Mouse (Mus musculus) MEL (cell line): ENCODE measurements around the gene Armh1. TPM values are rescaled to one million over a fixed set of nuclear protein-coding genes. Genes with fewer than 3 reads are reported as not detected.

Experiments
- DNase-seq: peaks from one replicate; pipeline ENCODE4 v3.0.0; 2011; ENCODE audit warnings: low read depth, low spot score
- H3K27ac ChIP-seq: 2 replicates; pipeline ENCODE4 v1.5.1; 2012; ENCODE audit warnings: low read depth, mild to moderate bottlenecking, control low read depth, low read length, moderate library complexity; ENCODE audit not compliant: control insufficient read depth
- H3K27me3 ChIP-seq, 2 experiments: fragments of 150-350 bp in 1 of 2; sonication (generic) in 1 of 2; 2 replicates each; pipeline ENCODE4 v1.6.1; 2012; ENCODE audit warnings: low read length in 2 of 2, mild to moderate bottlenecking in 2 of 2, improper control_type of control experiment in 1 of 2, moderate library complexity in 1 of 2; ENCODE audit not compliant: insufficient read depth in 2 of 2, control insufficient read depth in 1 of 2
- H3K36me3 ChIP-seq, 2 experiments: 2 replicates each; pipeline ENCODE4 v1.6.1; 2012 to 2014; ENCODE audit warnings: low read length in 2 of 2, improper control_type of control experiment in 1 of 2, inconsistent platforms in 1 of 2, mild to moderate bottlenecking in 1 of 2; ENCODE audit not compliant: insufficient read depth in 2 of 2, control insufficient read depth in 1 of 2
- H3K4me1 ChIP-seq, 2 experiments: fragments of 150-350 bp in 1 of 2; sonication (generic) in 1 of 2; 2 replicates each; pipeline ENCODE4 v1.6.1; 2012; ENCODE audit warnings: low read length in 2 of 2, improper control_type of control experiment in 1 of 2, mild to moderate bottlenecking in 1 of 2; ENCODE audit not compliant: insufficient read depth in 2 of 2, control insufficient read depth in 1 of 2
- H3K4me3 ChIP-seq, 2 experiments: fragments of 150-350 bp in 1 of 2; sonication (generic) in 1 of 2; 2 replicates each; pipeline ENCODE4 v1.5.1; 2012; ENCODE audit warnings: low read depth in 2 of 2, low read length in 2 of 2, mild to moderate bottlenecking in 2 of 2, moderate library complexity in 2 of 2, control low read depth in 1 of 2, improper control_type of control experiment in 1 of 2; ENCODE audit not compliant: control insufficient read depth in 1 of 2, insufficient read depth in 1 of 2
- H3K79me2 ChIP-seq: 2 replicates; pipeline ENCODE4 v1.6.1; 2012; ENCODE audit warnings: mild to moderate bottlenecking, low read length, moderate library complexity; ENCODE audit not compliant: control insufficient read depth, poor library complexity, insufficient read depth
- H3K9ac ChIP-seq: 2 replicates; pipeline ENCODE4 v1.6.1; 2012; ENCODE audit warnings: low read depth, mild to moderate bottlenecking, control low read depth, low read length, moderate library complexity; ENCODE audit not compliant: control insufficient read depth, poor library complexity, severe bottlenecking
- H3K9me3 ChIP-seq: fragments of 150-350 bp; sonication (generic); replicated peaks from 2 replicates; pipeline ENCODE4 v1.6.1; 2012; ENCODE audit warnings: mild to moderate bottlenecking, low read length, improper control_type of control experiment, moderate library complexity; ENCODE audit not compliant: insufficient read depth
- BHLHE40 ChIP-seq: IDR thresholded peaks from 2 replicates; pipeline ENCODE4 v1.6.1; 2012; ENCODE audit warnings: low read depth, mild to moderate bottlenecking, inconsistent platforms, low read length, improper control_type of control experiment, borderline replicate concordance
- CHD1 ChIP-seq: IDR thresholded peaks from 2 replicates; pipeline ENCODE4 v1.6.1; 2012; ENCODE audit warnings: low read depth, mild to moderate bottlenecking, inconsistent platforms, low read length, improper control_type of control experiment
- E2F4 ChIP-seq: IDR thresholded peaks from 2 replicates; pipeline ENCODE4 v1.6.1; 2011; ENCODE audit warnings: low read depth, low read length, improper control_type of control experiment, borderline replicate concordance
- EP300 ChIP-seq, 2 experiments: IDR thresholded peaks; 2 replicates each; pipeline ENCODE4 v1.6.1; 2011; ENCODE audit warnings: improper control_type of control experiment in 2 of 2, low read length in 2 of 2, low read depth in 1 of 2, mild to moderate bottlenecking in 1 of 2
- ETS1 ChIP-seq: IDR thresholded peaks from 2 replicates; pipeline ENCODE4 v1.6.1; 2012; ENCODE audit warnings: low read depth, mild to moderate bottlenecking, inconsistent platforms, low read length, improper control_type of control experiment, moderate library complexity
- KAT2A ChIP-seq: conservative IDR thresholded peaks from 2 replicates; pipeline ENCODE4 v1.6.1; 2012; ENCODE audit warnings: low read depth, low read length, improper control_type of control experiment, inconsistent platforms
- MAFK ChIP-seq: IDR thresholded peaks from 2 replicates; pipeline ENCODE4 v1.6.1; 2011; ENCODE audit warnings: low read depth, mild to moderate bottlenecking, low read length, improper control_type of control experiment, borderline replicate concordance
- MAX ChIP-seq: IDR thresholded peaks from 2 replicates; pipeline ENCODE4 v1.6.1; 2011; ENCODE audit warnings: low read length, improper control_type of control experiment
- POLR2A ChIP-seq, 2 experiments: IDR thresholded peaks; 2 replicates each; pipeline ENCODE4 v1.6.1; 2011 to 2012; ENCODE audit warnings: low read length in 2 of 2, mild to moderate bottlenecking in 2 of 2, control low read depth in 1 of 2, improper control_type of control experiment in 1 of 2, low read depth in 1 of 2, moderate library complexity in 1 of 2; ENCODE audit not compliant: control insufficient read depth in 1 of 2, insufficient read depth in 1 of 2, poor library complexity in 1 of 2
- POLR2AphosphoS5 ChIP-seq: IDR thresholded peaks from 2 replicates; pipeline ENCODE4 v1.6.1; 2012; ENCODE audit warnings: low read depth, borderline replicate concordance, mild to moderate bottlenecking, inconsistent platforms, low read length, moderate library complexity, mixed read lengths
- RAD21 ChIP-seq: IDR thresholded peaks from 2 replicates; pipeline ENCODE4 v1.6.1; 2011; ENCODE audit warnings: mild to moderate bottlenecking, low read depth, low read length, improper control_type of control experiment
- SIN3A ChIP-seq: IDR thresholded peaks from 2 replicates; pipeline ENCODE4 v1.6.1; 2012; ENCODE audit warnings: low read length, improper control_type of control experiment, inconsistent platforms
- TCF12 ChIP-seq: IDR thresholded peaks from 2 replicates; pipeline ENCODE4 v1.6.1; 2014; ENCODE audit warnings: low read depth, mild to moderate bottlenecking, inconsistent platforms, low read length, improper control_type of control experiment, moderate library complexity
- USF2 ChIP-seq, 2 experiments: IDR thresholded peaks; 2 replicates each; pipeline ENCODE4 v1.6.1; 2011 to 2012; ENCODE audit warnings: improper control_type of control experiment in 2 of 2, low read length in 2 of 2, borderline replicate concordance in 1 of 2, inconsistent platforms in 1 of 2, low read depth in 1 of 2, mild to moderate bottlenecking in 1 of 2; ENCODE audit not compliant: insufficient read depth in 1 of 2
- ZKSCAN1 ChIP-seq: IDR thresholded peaks from 2 replicates; pipeline ENCODE4 v1.6.1; 2012; ENCODE audit warnings: low read depth, mild to moderate bottlenecking, inconsistent platforms, low read length, improper control_type of control experiment, moderate library complexity
- ZNF384 ChIP-seq: IDR thresholded peaks from 2 replicates; pipeline ENCODE4 v1.6.1; 2012; ENCODE audit warnings: low read depth, mild to moderate bottlenecking, inconsistent platforms, low read length, improper control_type of control experiment
- polyA plus RNA-seq, 2 experiments: library from polyadenylated mRNA; stranded (reverse) in 1 of 2; unstranded in 1 of 2; fragments of >175 nt in 1 of 2; fragments of >200 nt in 1 of 2; gene quantifications; 2 replicates each; pipeline versions ENCODE4 v1.2.1 to v1.2.4; 2012; ENCODE audit warnings: low replicate concordance in 2 of 2, low read depth in 1 of 2; ENCODE audit not compliant: insufficient read length in 2 of 2, insufficient read depth in 1 of 2, missing spikeins in 1 of 2
- total RNA-seq: library from RNA; depleted of rRNA; stranded (reverse); fragments of 300-350 nt; gene quantifications from 2 replicates; pipeline ENCODE4 v1.2.3, GENCODE M21; 2012

The Armh1 gene
- total and polyA plus RNA-seq, 3 experiments: not detected

DNA sequence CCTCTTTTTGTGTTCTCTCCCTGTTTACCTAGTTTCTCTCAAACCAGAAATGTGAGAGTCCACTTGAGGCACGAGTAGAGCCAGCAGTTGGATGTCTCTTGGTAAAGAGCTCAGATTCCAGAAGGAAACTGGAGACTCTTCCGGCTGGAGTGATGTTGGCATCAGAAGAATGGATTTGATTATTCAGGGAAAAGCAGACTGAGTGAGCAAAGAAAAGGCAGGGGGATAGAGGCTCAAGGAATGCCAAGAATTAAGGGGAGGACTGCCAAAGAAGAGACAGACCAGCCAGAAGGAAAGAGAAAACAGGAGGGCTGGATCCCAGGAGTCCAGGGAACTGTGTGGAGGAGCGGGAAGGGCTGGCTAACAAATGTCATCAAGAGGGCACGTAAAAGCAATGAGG lies 16.1 kb downstream of the Armh1 start:
- H3K4me3 ChIP-seq: no peak overlapping the region
- H3K79me2 ChIP-seq: no peaks in the 10 kb centered on the region
- no peak overlapping the region for H3K9ac ChIP-seq
- H3K27ac ChIP-seq: no peak overlapping the region
- no peaks in the 10 kb centered on the region for H3K4me1 ChIP-seq
- TF ChIP-seq SIN3A (no peak), KAT2A (no peak), ZNF384 (no peak), USF2 (IDR thresholded peaks at IDR 0.05; ENCODE audit: borderline replicate concordance in 1 of 2, insufficient read depth in 1 of 2, low read depth in 1 of 2, low read length in 2 of 2) (no peak), EP300 (IDR thresholded peaks at IDR 0.05; ENCODE audit: low read depth in 1 of 2, low read length in 2 of 2) (no peak), POLR2AphosphoS5 (no peak), E2F4 (no peak), BHLHE40 (no peak), CHD1 (no peak), TCF12 (no peak), ZKSCAN1 (no peak), MAX (no peak), POLR2A (IDR thresholded peaks at IDR 0.05; ENCODE audit: control insufficient read depth in 1 of 2, insufficient read depth in 1 of 2, low read depth in 1 of 2, low read length in 2 of 2, poor library complexity in 1 of 2) (no peak), ETS1 (no peak), RAD21 (no peak), MAFK (no peak)
- H3K9me3 ChIP-seq: no peaks in the 10 kb centered on the region
- no peaks in the 10 kb centered on the region for H3K36me3 ChIP-seq
- peaks cover 5 to 10% of the 10 kb centered on the region in 2 experiments for H3K27me3 ChIP-seq
- no peak for DNase-seq

DNA sequence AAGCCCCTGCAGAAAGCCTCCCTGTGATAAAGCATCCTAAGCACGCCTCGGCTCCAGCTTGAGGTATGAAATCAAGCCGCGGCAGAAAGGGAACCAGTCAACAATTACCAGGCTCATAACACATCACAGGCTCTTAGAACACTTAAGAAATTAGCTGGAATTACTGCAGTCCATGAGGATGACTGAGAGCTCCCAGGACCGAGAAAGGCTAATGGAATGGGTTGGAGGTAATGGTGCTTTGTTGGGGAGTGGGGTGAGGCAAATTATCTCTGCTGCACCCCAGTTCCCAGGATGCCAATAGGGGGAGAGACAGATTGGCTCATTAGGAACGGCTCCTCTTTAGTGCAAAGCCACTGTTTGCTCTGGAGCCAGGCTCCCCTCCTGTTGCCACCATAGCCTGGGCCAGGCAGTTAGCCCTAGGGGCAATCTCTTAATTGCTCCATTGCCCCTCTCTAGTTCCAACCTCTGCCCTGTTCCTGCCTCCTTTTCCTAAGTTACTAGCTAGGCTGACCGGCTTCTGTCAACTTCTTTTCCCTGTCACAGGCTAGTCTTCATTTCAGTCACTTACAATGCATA lies 17.7 kb downstream of the Armh1 start:
- Histone ChIP-seq H3K9ac (no peak overlapping the region), H3K79me2 (no peaks in the 10 kb centered on the region), H3K27me3 (peaks cover 5 to 8% of the 10 kb centered on the region in 2 experiments), H3K9me3 (no peaks in the 10 kb centered on the region), H3K4me3 (no peak overlapping the region)
- TF ChIP-seq ETS1: no peak
- TF ChIP-seq, all 39 proteins: peak for 0
- H3K4me1 ChIP-seq: no peaks in the 10 kb centered on the region
- no peak overlapping the region for H3K27ac ChIP-seq
- no peaks in the 10 kb centered on the region for H3K36me3 ChIP-seq
- DNase-seq: no peak
